Mouse (Mus musculus): ENCODE data around the gene 4930512M02Rik. TPM values are rescaled to one million over a fixed set of nuclear protein-coding genes. Genes with fewer than 3 reads are reported as not detected.
A peak's percentile ranks its signal among the peaks of the same experiment; 100 is the strongest.

Gene 4930512M02Rik
- polyA plus RNA-seq, 1 experiment from 2014 or later: not detected

GRCm38 (mm10) chr11:11559099-11559686 is 68.4 kb downstream of the 4930512M02Rik start:
- 90% methylated on average over 7 of the region's 7 CpGs for WGBS
- ATAC-seq (replicated peaks; ENCODE audit: insufficient number of reproducible peaks, low FRiP score, low TSS enrichment, low read depth): no peak

GRCm38 (mm10) chr11:11558662-11559061 is 69.0 kb downstream of the 4930512M02Rik start:
- ATAC-seq (replicated peaks; ENCODE audit: insufficient number of reproducible peaks, low FRiP score, low TSS enrichment, low read depth) (no peak), DNase-seq (ENCODE audit: low spot score) (no peak)
- Histone ChIP-seq H3K27ac (replicated peaks; ENCODE audit: low read depth, low read length) (no peak overlapping the region), H3K36me3 (replicated peaks; ENCODE audit: control insufficient read depth, insufficient read depth, low read depth, low read length) (no peaks in the 10 kb centered on the region), H3K27me3 (ENCODE audit: control insufficient read depth, insufficient read depth, low read length) (no peaks in the 10 kb centered on the region), H3K4me1 (ENCODE audit: control insufficient read depth, insufficient read depth, low read length) (no peaks in the 10 kb centered on the region), H3K9ac (replicated peaks; ENCODE audit: low read length) (no peak overlapping the region), H3K9me3 (replicated peaks; ENCODE audit: control insufficient read depth, low read length) (no peaks in the 10 kb centered on the region), H3K4me3 (ENCODE audit: low read depth, low read length) (no peak overlapping the region), H3K4me2 (ENCODE audit: low read depth, low read length) (no peak overlapping the region)
- WGBS: 85% methylated on average over 3 of the region's 3 CpGs

More at GRCm38 (mm10) chr11:11559099-11559686, 68.4 kb downstream of the 4930512M02Rik start:
- H3K9ac ChIP-seq (replicated peaks; ENCODE audit: low read length): no peak overlapping the region
- no peak overlapping the region for H3K27ac ChIP-seq (replicated peaks; ENCODE audit: low read depth, low read length)
- no peak overlapping the region for H3K4me3 ChIP-seq (ENCODE audit: low read depth, low read length)
- no peaks in the 10 kb centered on the region for H3K27me3 ChIP-seq (ENCODE audit: control insufficient read depth, insufficient read depth, low read length)
- no peak overlapping the region for H3K4me2 ChIP-seq (ENCODE audit: low read depth, low read length)
- no peaks in the 10 kb centered on the region for H3K36me3 ChIP-seq (replicated peaks; ENCODE audit: control insufficient read depth, insufficient read depth, low read depth, low read length)
- H3K4me1 ChIP-seq (ENCODE audit: control insufficient read depth, insufficient read depth, low read length): no peaks in the 10 kb centered on the region
- H3K9me3 ChIP-seq (replicated peaks; ENCODE audit: control insufficient read depth, low read length): no peaks in the 10 kb centered on the region
- DNase-seq (ENCODE audit: low spot score): no peak

- no peaks in the 10 kb centered on the region for H3K4me1 ChIP-seq (ENCODE audit: control insufficient read depth, insufficient read depth, low read length)
- 46% methylated on average over 11 of the region's 11 CpGs for WGBS
- H3K9ac ChIP-seq (replicated peaks; ENCODE audit: low read length): no peak overlapping the region
These were observed 70.3 kb downstream of the 4930512M02Rik start for GRCm38 (mm10) chr11:11557173-11557967.

GRCm38 (mm10) chr11:11556186-11556585 is 71.4 kb downstream of the 4930512M02Rik start:
- DNase-seq (ENCODE audit: low spot score): no peak
- no peak overlapping the region for H3K27ac ChIP-seq (replicated peaks; ENCODE audit: low read depth, low read length)
- WGBS: 83% methylated on average over 1 of the region's 1 CpGs

More at GRCm38 (mm10) chr11:11557173-11557967, 70.3 kb downstream of the 4930512M02Rik start:
- Histone ChIP-seq H3K4me3 (ENCODE audit: low read depth, low read length) (no peak overlapping the region), H3K36me3 (replicated peaks; ENCODE audit: control insufficient read depth, insufficient read depth, low read depth, low read length) (no peaks in the 10 kb centered on the region), H3K4me2 (ENCODE audit: low read depth, low read length) (no peak overlapping the region), H3K27me3 (ENCODE audit: control insufficient read depth, insufficient read depth, low read length) (no peaks in the 10 kb centered on the region), H3K27ac (replicated peaks; ENCODE audit: low read depth, low read length) (no peak overlapping the region), H3K9me3 (replicated peaks; ENCODE audit: control insufficient read depth, low read length) (no peaks in the 10 kb centered on the region)
- DNase-seq (ENCODE audit: low spot score) (peak; percentile 71), ATAC-seq (replicated peaks; ENCODE audit: insufficient number of reproducible peaks, low FRiP score, low TSS enrichment, low read depth) (no peak)

GRCm38 (mm10) chr11:11555563-11555962 is 72.1 kb downstream of the 4930512M02Rik start:
- Histone ChIP-seq H3K27ac (replicated peaks; ENCODE audit: low read depth, low read length) (no peak overlapping the region), H3K36me3 (replicated peaks; ENCODE audit: control insufficient read depth, insufficient read depth, low read depth, low read length) (no peaks in the 10 kb centered on the region), H3K9ac (replicated peaks; ENCODE audit: low read length) (no peak overlapping the region), H3K27me3 (ENCODE audit: control insufficient read depth, insufficient read depth, low read length) (no peaks in the 10 kb centered on the region), H3K4me2 (ENCODE audit: low read depth, low read length) (no peak overlapping the region), H3K9me3 (replicated peaks; ENCODE audit: control insufficient read depth, low read length) (no peaks in the 10 kb centered on the region), H3K4me3 (ENCODE audit: low read depth, low read length) (no peak overlapping the region), H3K4me1 (ENCODE audit: control insufficient read depth, insufficient read depth, low read length) (no peaks in the 10 kb centered on the region)
- ATAC-seq (replicated peaks; ENCODE audit: insufficient number of reproducible peaks, low FRiP score, low TSS enrichment, low read depth): no peak
- 76% methylated on average over 8 of the region's 8 CpGs for WGBS
- no peak for DNase-seq (ENCODE audit: low spot score)

More at GRCm38 (mm10) chr11:11556186-11556585, 71.4 kb downstream of the 4930512M02Rik start:
- no peak for ATAC-seq (replicated peaks; ENCODE audit: insufficient number of reproducible peaks, low FRiP score, low TSS enrichment, low read depth)
- H3K4me2 ChIP-seq (ENCODE audit: low read depth, low read length): no peak overlapping the region
- H3K4me1 ChIP-seq (ENCODE audit: control insufficient read depth, insufficient read depth, low read length): no peaks in the 10 kb centered on the region
- no peaks in the 10 kb centered on the region for H3K36me3 ChIP-seq (replicated peaks; ENCODE audit: control insufficient read depth, insufficient read depth, low read depth, low read length)
- no peak overlapping the region for H3K9ac ChIP-seq (replicated peaks; ENCODE audit: low read length)
- no peaks in the 10 kb centered on the region for H3K9me3 ChIP-seq (replicated peaks; ENCODE audit: control insufficient read depth, low read length)
- H3K4me3 ChIP-seq (ENCODE audit: low read depth, low read length): no peak overlapping the region
- H3K27me3 ChIP-seq (ENCODE audit: control insufficient read depth, insufficient read depth, low read length): no peaks in the 10 kb centered on the region

GRCm38 (mm10) chr11:11547597-11548240 is 79.9 kb downstream of the 4930512M02Rik start:
- no peak for ATAC-seq (replicated peaks; ENCODE audit: insufficient number of reproducible peaks, low FRiP score, low TSS enrichment, low read depth)
- no peaks in the 10 kb centered on the region for H3K9me3 ChIP-seq (replicated peaks; ENCODE audit: control insufficient read depth, low read length)
- WGBS: 62% methylated on average over 7 of the region's 7 CpGs
- H3K27ac ChIP-seq (replicated peaks; ENCODE audit: low read depth, low read length): no peak overlapping the region
- H3K9ac ChIP-seq (replicated peaks; ENCODE audit: low read length): no peak overlapping the region
- no peaks in the 10 kb centered on the region for H3K4me1 ChIP-seq (ENCODE audit: control insufficient read depth, insufficient read depth, low read length)
- no peak for DNase-seq (ENCODE audit: low spot score)
- H3K27me3 ChIP-seq (ENCODE audit: control insufficient read depth, insufficient read depth, low read length): no peaks in the 10 kb centered on the region
- H3K4me2 ChIP-seq (ENCODE audit: low read depth, low read length): no peak overlapping the region
- no peaks in the 10 kb centered on the region for H3K36me3 ChIP-seq (replicated peaks; ENCODE audit: control insufficient read depth, insufficient read depth, low read depth, low read length)
- H3K4me3 ChIP-seq (ENCODE audit: low read depth, low read length): no peak overlapping the region

GRCm38 (mm10) chr11:11546903-11547511 is 80.6 kb downstream of the 4930512M02Rik start:
- no peaks in the 10 kb centered on the region for H3K9me3 ChIP-seq (replicated peaks; ENCODE audit: control insufficient read depth, low read length)
- H3K27me3 ChIP-seq (ENCODE audit: control insufficient read depth, insufficient read depth, low read length): no peaks in the 10 kb centered on the region
- H3K4me1 ChIP-seq (ENCODE audit: control insufficient read depth, insufficient read depth, low read length): no peaks in the 10 kb centered on the region
- H3K4me3 ChIP-seq (ENCODE audit: low read depth, low read length): no peak overlapping the region
- WGBS: 82% methylated on average over 7 of the region's 7 CpGs
- no peak for ATAC-seq (replicated peaks; ENCODE audit: insufficient number of reproducible peaks, low FRiP score, low TSS enrichment, low read depth)
- H3K9ac ChIP-seq (replicated peaks; ENCODE audit: low read length): no peak overlapping the region
- H3K36me3 ChIP-seq (replicated peaks; ENCODE audit: control insufficient read depth, insufficient read depth, low read depth, low read length): no peaks in the 10 kb centered on the region
- no peak for DNase-seq (ENCODE audit: low spot score)
- H3K4me2 ChIP-seq (ENCODE audit: low read depth, low read length): no peak overlapping the region
- H3K27ac ChIP-seq (replicated peaks; ENCODE audit: low read depth, low read length): no peak overlapping the region
